Mouse (Mus musculus): Measurements from ENCODE around the gene P2ry2. TPM values are rescaled to one million over a fixed set of nuclear protein-coding genes. Genes with fewer than 3 reads are reported as not detected.

Gene P2ry2
- polyA plus RNA-seq, 1 experiment from 2014 or later: 0.11 TPM

DNA sequence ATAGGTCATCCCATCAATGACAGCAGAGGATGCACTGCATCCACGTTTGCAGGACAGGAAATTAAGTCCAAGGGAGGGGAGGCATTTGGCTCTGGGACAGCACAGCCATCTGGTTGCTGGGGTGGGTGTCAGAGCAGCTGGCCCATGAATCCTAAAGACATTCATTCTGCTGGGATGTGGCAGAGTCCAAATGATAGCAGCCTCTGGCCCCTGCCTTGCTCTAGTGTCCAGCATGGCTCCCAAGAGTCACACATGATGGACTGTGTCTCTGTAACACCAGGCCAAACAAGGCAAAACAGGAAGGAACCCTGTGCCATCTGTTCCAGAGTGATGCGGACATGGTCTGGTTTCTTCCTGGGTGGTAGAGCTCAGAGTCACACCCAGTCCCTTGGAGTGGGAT lies 60.8 kb downstream of the P2ry2 start:
- H3K9ac ChIP-seq (replicated peaks): no peak overlapping the region
- H3K27me3 ChIP-seq: no peaks in the 10 kb centered on the region
- no peak overlapping the region for H3K4me3 ChIP-seq (replicated peaks)
- H3K27ac ChIP-seq: no peak overlapping the region
- ATAC-seq: no peak
- no peaks in the 10 kb centered on the region for H3K4me1 ChIP-seq (replicated peaks)
- H3K4me2 ChIP-seq (replicated peaks): no peak overlapping the region
- H3K9me3 ChIP-seq: no peaks in the 10 kb centered on the region
- 61% methylated on average over 2 of the region's 2 CpGs for WGBS
- H3K36me3 ChIP-seq: no peaks in the 10 kb centered on the region

GRCm38 (mm10) chr7:100950481-100951010 lies 62.1 kb downstream of the P2ry2 start:
- Histone ChIP-seq H3K4me1 (replicated peaks) (no peaks in the 10 kb centered on the region), H3K4me3 (replicated peaks) (no peak overlapping the region), H3K9me3 (no peaks in the 10 kb centered on the region), H3K36me3 (no peaks in the 10 kb centered on the region), H3K4me2 (replicated peaks) (no peak overlapping the region), H3K9ac (replicated peaks) (no peak overlapping the region), H3K27ac (no peak overlapping the region), H3K27me3 (no peaks in the 10 kb centered on the region)
- 67% methylated on average over 12 of the region's 12 CpGs for WGBS
- no peak for ATAC-seq

DNA sequence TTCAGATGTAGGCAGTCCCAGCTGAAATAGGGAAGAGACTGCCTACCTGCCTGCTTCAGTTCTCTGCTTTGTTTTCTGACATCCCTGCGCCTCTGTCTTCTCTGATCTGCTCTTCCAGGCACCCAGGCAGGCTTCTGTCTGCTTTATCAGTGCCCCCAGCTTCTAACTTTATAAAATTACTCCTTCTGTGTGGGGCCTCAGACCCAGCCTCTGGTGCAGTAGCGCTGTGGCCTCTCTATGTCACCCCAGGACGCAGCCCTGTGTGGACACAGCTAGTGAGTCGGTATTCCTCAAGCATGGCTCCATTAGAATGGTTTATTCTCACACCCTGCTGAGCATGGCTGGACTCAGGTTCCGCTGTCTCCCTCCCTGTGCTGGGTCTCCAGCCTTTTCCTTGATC lies 62.6 kb downstream of the P2ry2 start:
- Histone ChIP-seq H3K27me3 (no peaks in the 10 kb centered on the region), H3K27ac (no peak overlapping the region; the same call in 1 of the 2 replicates), H3K36me3 (no peaks in the 10 kb centered on the region), H3K9ac (replicated peaks) (no peak overlapping the region), H3K9me3 (no peaks in the 10 kb centered on the region), H3K4me3 (replicated peaks) (no peak overlapping the region), H3K4me2 (replicated peaks) (no peak overlapping the region), H3K4me1 (replicated peaks) (no peaks in the 10 kb centered on the region)
- 59% methylated on average over 5 of the region's 5 CpGs for WGBS
- no peak for ATAC-seq

Other genes starting within 250 kb of the P2ry2 start
- 2.7 and 3.5 TPM in 2 replicates for gene Relt, start 149.4 kb downstream of the P2ry2 start, polyA plus RNA-seq (2015; fragmentation: Nextera tagmentation; extraction: Ambion mirVana)
- gene Arhgef17, start 80.8 kb downstream of the P2ry2 start, polyA plus RNA-seq (2015; fragmentation: Nextera tagmentation; extraction: Ambion mirVana): 5.8 and 5.9 TPM in 2 replicates
- gene P2ry6, start 38.2 kb downstream of the P2ry2 start, polyA plus RNA-seq (2015; fragmentation: Nextera tagmentation; extraction: Ambion mirVana): 1.9 and 2.7 TPM in 2 replicates
- gene Fchsd2, start 80.0 kb upstream of the P2ry2 start, polyA plus RNA-seq (2015; fragmentation: Nextera tagmentation; extraction: Ambion mirVana): 37.5 and 38.2 TPM in 2 replicates

All from midbrain, embryonic 13.5 days (tissue).